Mouse (Mus musculus) kidney, adult 9 months (tissue): ENCODE data around the gene Myrfl.

Source experiments
- DNase-seq: peaks from one replicate; pipeline ENCODE4 v3.0.0; 2022

The Myrfl gene

DNA sequence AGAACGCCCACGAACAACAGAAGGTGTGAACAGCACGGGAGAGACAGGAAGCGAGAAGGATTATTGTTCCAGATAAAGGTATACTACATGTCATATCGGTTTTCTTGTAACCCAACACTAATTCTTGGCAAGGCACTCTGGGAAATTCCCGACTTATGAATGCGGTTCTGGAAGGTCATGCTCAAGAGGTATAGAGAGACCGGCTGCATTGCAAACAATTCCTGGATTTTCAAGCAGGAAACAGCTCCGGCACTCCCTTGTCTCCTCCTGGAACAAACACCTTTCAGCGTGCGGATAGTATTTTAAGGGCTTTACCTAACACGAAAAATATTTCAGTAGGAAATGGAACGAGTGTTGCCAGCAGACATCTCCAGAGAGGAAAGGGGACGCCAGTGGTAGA, 145.8 kb downstream of the Myrfl start:
- DNase-seq: peak; percentile 39

GRCm38 (mm10) chr10:116750062-116750461, 146.7 kb downstream of the Myrfl start:
- no peak for DNase-seq

- peak; percentile 59 for DNase-seq
Observed at GRCm38 (mm10) chr10:116748681-116749080, 148.0 kb downstream of the Myrfl start.

DNA sequence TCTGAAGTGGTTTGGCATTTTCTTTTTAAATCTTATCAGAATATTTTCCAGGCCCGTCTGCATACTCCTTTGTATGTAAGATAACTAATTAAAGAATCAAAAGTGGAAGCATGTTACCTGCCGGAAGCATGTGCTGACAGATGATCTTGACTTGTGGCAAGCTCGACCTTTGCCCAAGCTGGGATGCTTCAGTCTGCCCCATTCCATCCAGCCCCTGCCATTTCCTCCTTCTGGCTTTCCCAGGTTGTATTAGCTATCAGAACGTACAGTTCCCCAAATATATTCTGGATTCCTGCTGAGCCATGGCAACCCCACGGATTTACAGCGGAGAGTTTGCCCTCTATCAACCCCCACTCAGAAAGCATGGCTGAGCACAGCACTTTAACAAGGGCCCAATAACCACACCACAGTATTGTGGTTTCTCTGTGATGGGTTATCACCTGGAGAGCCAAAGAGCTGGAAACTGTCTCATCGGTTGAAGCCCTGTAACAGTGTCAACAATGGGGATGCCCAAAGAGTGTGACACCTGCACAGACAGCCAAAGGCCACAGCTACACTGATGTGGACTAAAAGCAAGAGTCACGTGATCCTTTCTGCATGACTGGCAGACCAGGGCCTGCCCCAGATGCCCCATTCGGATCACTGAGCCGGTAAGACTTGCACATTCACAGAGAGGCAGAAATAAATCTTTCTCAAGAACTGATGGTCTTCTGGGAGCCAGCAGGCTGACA, 150.3 kb downstream of the Myrfl start:
- DNase-seq: peak; percentile 92

DNA sequence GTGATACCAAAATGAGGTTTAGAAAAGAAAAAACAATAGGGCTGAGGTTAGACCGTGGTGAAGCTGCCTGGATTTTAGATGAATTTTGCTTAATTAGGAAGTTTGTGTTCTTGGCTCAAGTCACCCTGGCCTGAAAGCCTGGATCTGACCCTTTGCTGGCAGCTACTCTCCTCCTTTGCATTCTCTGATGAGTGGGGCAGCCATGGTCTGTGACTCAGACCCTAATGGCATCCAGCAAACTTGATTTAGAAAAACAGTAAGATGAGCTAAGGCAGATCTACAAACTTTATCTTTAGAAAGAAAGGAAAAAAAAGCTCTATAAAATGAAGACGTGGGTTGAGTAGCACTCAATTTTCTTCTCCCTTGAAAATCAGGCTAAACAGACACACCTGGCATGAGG, 154.0 kb downstream of the Myrfl start:
- DNase-seq: no peak

- DNase-seq: no peak
Observed at GRCm38 (mm10) chr10:116742189-116742588, 154.5 kb downstream of the Myrfl start.

- DNase-seq: no peak
Observed at GRCm38 (mm10) chr10:116741343-116741742, 155.4 kb downstream of the Myrfl start.

- DNase-seq: no peak
Observed at GRCm38 (mm10) chr10:116740073-116740472, 156.6 kb downstream of the Myrfl start.

- DNase-seq: no peak
Observed at GRCm38 (mm10) chr10:116738533-116738932, 158.2 kb downstream of the Myrfl start.

DNA sequence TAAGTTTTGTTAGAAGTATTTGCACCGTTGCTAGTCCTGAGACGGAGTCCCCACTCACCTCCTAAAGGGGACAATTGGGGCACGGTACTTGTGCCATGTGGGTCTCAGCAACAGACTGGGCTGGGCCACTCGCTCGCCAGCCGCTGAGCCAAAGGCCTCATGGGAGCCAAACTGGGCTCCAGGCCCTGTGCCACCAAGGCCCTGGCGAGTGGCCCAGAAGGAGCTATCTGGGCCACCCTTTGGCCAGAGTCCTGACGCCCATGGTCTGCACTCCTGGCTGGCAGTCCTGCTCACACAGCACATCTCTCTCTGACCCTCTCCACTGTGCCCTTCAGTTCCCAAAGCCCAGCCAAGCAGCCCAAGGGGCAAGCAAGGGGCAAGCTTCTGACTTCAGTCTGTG, 161.1 kb downstream of the Myrfl start:
- DNase-seq: peak; percentile 92

DNA sequence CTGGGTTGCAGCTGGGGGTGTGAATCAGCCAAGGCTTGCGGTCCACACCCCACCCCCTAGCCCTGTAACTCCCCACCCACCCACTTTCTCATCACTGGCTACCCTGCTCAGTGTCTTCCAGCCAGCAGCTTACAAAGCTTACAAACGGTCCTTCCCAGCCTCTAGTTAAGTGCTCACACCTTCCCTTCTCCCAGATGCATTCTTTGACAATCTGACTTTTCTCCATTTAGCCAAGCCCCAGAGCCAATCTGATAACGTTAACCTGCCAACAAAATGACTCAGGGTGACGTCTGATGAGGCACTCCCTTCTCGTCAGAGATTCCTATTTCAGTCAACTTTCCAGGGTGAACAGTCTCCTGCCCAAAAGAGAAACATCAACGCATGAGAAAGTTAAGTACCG, 163.1 kb downstream of the Myrfl start:
- no peak for DNase-seq

DNA sequence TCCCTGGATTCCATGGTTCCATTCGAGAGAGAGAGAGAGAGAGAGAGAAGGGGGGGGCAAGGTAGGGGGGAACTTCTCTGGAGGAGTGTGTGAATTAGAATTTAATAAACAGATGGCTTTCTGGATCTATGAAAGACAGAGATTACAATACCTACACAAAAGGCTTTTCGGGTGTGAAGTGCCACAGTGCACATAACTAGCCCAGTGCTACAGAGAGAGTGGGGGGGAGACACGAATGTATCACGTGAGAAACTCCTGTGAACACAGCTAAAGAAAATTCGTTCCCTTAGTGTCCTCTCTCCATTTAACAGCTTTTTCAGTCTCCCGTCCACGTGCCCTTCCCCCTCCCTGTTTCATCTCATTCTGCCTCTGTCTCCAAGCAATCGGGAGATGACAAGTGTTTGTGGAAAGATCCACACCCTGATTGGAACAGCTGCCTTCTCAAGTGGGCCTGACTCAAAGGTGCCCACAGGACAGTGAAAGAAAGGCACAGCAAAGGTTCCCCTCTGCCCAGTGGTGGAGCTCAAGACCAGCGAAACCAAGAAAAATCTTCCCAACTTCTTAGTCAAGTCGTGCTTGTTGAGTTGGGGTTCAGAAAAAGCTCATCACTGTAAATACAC, 166.6 kb downstream of the Myrfl start:
- no peak for DNase-seq

DNA sequence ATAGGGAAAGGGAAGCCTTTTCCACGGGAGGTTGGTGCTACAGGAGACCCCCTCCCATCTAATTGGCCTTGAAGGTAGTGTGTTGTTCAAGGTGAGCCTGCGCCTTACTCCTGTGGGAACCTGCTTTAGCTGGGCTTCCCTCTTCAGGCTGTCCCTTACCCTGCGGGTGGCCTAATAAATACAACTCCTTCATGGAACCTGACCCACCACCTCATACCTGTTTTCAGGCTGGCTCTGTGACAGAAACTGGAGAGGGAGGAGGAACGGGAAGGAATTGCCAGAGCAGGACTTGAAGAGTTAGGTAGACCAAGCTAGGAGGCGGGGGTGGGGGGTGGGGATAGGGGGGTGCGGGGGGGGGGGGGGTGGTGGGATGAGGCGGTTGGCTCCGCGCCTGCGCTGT, 167.9 kb downstream of the Myrfl start:
- no peak for DNase-seq

GRCm38 (mm10) chr10:116727702-116728298, 168.9 kb downstream of the Myrfl start:
- DNase-seq: no peak
